Mouse (Mus musculus) urinary bladder, adult 18-20 months (tissue): ENCODE measurements around the gene Gm10382.
"Not testable (repeated sequence)": the region's sequence is repeated elsewhere in the genome, so short reads cannot be mapped to it uniquely, and the experiment has no call there.

Source experiments
- DNase-seq, 2 experiments: peaks; one replicate each; pipeline ENCODE4 v3.0.0; 2022; ENCODE audit warnings: low spot score in 2 of 2, mixed read lengths in 2 of 2

Gene Gm10382

GRCm38 (mm10) chr5:125393622-125394603 lies 4.8 kb downstream of the Gm10382 start:
- peak; percentile 72 to 81 for DNase-seq

GRCm38 (mm10) chr5:125395008-125395407 lies 5.9 kb downstream of the Gm10382 start:
- DNase-seq, result no peak

- DNase-seq, result peak in 1 of 2 experiments; percentile 41
Observed at GRCm38 (mm10) chr5:125400903-125401302, 11.8 kb downstream of the Gm10382 start.

- no peak for DNase-seq
Observed at GRCm38 (mm10) chr5:125402476-125402875, 13.4 kb downstream of the Gm10382 start.

GRCm38 (mm10) chr5:125402991-125403390 lies 13.9 kb downstream of the Gm10382 start:
- no peak for DNase-seq

- peak in 1 of 2 experiments; percentile 39 for DNase-seq
Observed at GRCm38 (mm10) chr5:125403481-125404465, 14.7 kb downstream of the Gm10382 start.

GRCm38 (mm10) chr5:125404536-125404902 lies 15.4 kb downstream of the Gm10382 start:
- DNase-seq, result no peak

GRCm38 (mm10) chr5:125404903-125405545 lies 15.9 kb downstream of the Gm10382 start:
- DNase-seq, result peak; percentile 48 to 66

- peak; percentile 79 to 86 for DNase-seq
Observed at GRCm38 (mm10) chr5:125405546-125406248, 16.6 kb downstream of the Gm10382 start.

- DNase-seq, result peak; percentile 60 to 72
Observed at GRCm38 (mm10) chr5:125406322-125407016, 17.3 kb downstream of the Gm10382 start.

GRCm38 (mm10) chr5:125407020-125407830 lies 18.1 kb downstream of the Gm10382 start:
- DNase-seq, result no peak

GRCm38 (mm10) chr5:125407910-125408575 lies 18.9 kb downstream of the Gm10382 start:
- DNase-seq, result no peak

- DNase-seq, result peak in 1 of 2 experiments; percentile 69
Observed at GRCm38 (mm10) chr5:125408842-125409241, 19.7 kb downstream of the Gm10382 start.

GRCm38 (mm10) chr5:125409348-125410090 lies 20.4 kb downstream of the Gm10382 start:
- no peak for DNase-seq

GRCm38 (mm10) chr5:125411972-125412530 lies 22.9 kb downstream of the Gm10382 start:
- no peak for DNase-seq

GRCm38 (mm10) chr5:125412536-125412935 lies 23.4 kb downstream of the Gm10382 start:
- not testable (repeated sequence) for DNase-seq

- DNase-seq, result no peak
Observed at GRCm38 (mm10) chr5:125413763-125414162, 24.6 kb downstream of the Gm10382 start.

- DNase-seq, result no peak
Observed at GRCm38 (mm10) chr5:125416183-125416582, 27.1 kb downstream of the Gm10382 start.
